In the genomic region with DNA sequence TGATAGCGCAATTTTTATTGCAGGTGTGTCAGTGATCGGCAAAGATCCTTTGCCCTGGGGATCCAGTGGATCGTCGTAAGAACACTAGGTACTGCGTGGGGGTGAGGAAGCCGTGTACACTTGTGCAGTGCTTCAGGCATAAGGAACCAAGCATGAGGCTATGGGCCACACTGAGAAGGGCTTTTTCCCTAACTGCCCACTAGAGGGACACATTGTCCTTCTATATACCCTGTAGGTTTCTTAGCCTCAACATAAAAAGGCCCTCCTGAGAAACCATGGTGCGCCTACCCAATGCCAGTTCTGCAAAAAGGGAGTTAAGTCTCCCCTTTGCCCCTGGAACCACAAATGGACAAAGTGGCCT, we compare ENCODE assay signal across 8 mouse cellular contexts. TPM values are rescaled to one million over a fixed set of nuclear protein-coding genes. Genes with fewer than 3 reads are reported as not detected.
DNase-seq lines count a peak whose midpoint lies in the region; ATAC-seq and TF ChIP-seq lines count a peak whose summit lies in the region.

No protein-coding gene starts in this region.

- H3K4me1 ChIP-seq in G1E (ENCODE audit: insufficient read depth, low read depth, low read length) = peaks cover 2% of the 10 kb centered on the region; the same call in 1 of the 2 replicates
- peaks cover 7% of the 10 kb centered on the region for H3K4me1 ChIP-seq in embryonic facial prominence, embryonic 13.5 days
- no peaks in the 10 kb centered on the region for H3K4me1 ChIP-seq in lung, postnatal 0 days (ENCODE audit: insufficient read depth, low read depth, low read length)

- H3K9ac ChIP-seq in embryonic facial prominence, embryonic 13.5 days = no peak overlapping the region
- H3K9ac ChIP-seq in lung, postnatal 0 days (replicated peaks; ENCODE audit: low read depth) = no peak overlapping the region

- no peak for TF ChIP-seq EP300 in lung, postnatal 0 days (IDR thresholded peaks at IDR 0.05)

- H3K4me3 ChIP-seq in G1E (ENCODE audit: low read depth, low read length) = no peak overlapping the region
- no peak overlapping the region for H3K4me3 ChIP-seq in embryonic facial prominence, embryonic 13.5 days
- no peak overlapping the region for H3K4me3 ChIP-seq in lung, postnatal 0 days (ENCODE audit: low read depth, low read length)

- H3K27me3 ChIP-seq in G1E (ENCODE audit: insufficient read depth, low read length) = no peaks in the 10 kb centered on the region
- H3K27me3 ChIP-seq in embryonic facial prominence, embryonic 13.5 days = peaks cover 15% of the 10 kb centered on the region
- H3K27me3 ChIP-seq in lung, postnatal 0 days (replicated peaks; ENCODE audit: insufficient read depth, low read length) = no peaks in the 10 kb centered on the region

- H3K9me3 ChIP-seq in G1E (replicated peaks) = no peaks in the 10 kb centered on the region
- H3K9me3 ChIP-seq in embryonic facial prominence, embryonic 13.5 days = no peaks in the 10 kb centered on the region
- H3K9me3 ChIP-seq in lung, postnatal 0 days (ENCODE audit: low read length) = no peaks in the 10 kb centered on the region

- no peaks in the 10 kb centered on the region for H3K36me3 ChIP-seq in G1E (replicated peaks)
- H3K36me3 ChIP-seq in embryonic facial prominence, embryonic 13.5 days = no peaks in the 10 kb centered on the region
- H3K36me3 ChIP-seq in lung, postnatal 0 days (ENCODE audit: insufficient read depth, low read length) = no peaks in the 10 kb centered on the region

- peak; percentile 20; the same call in 1 of the 2 replicates for TF ChIP-seq CTCF in G1E (IDR thresholded peaks at IDR 0.05; ENCODE audit: low read depth, low read length)
- TF ChIP-seq CTCF in lung, postnatal 0 days (IDR thresholded peaks at IDR 0.05) = peak; percentile 67

- 38% methylated on average over 7 of the region's 7 CpGs for WGBS in embryonic facial prominence, embryonic 13.5 days
- 33% methylated on average over 7 of the region's 7 CpGs for WGBS in lung, postnatal 0 days

- ATAC-seq in G1E (ENCODE audit: extremely low read depth, insufficient number of reproducible peaks, low FRiP score, poor library complexity, severe bottlenecking) = peak; percentile 46; the same call in 1 of the 2 replicates
- no peak for ATAC-seq in embryonic facial prominence, embryonic 13.5 days (ENCODE audit: insufficient number of reproducible peaks, insufficient read depth, low FRiP score, low TSS enrichment, low read depth)
- peak; percentile 71 to 72 for ATAC-seq in hematopoietic stem cell, adult 5-6 weeks (replicated peaks in 1 of 2; ENCODE audit: insufficient read depth in 1 of 2, low FRiP score in 2 of 2, low TSS enrichment in 1 of 2, low read depth in 1 of 2, poor library complexity in 2 of 2, severe bottlenecking in 2 of 2)
- ATAC-seq in lung, postnatal 0 days = peak; percentile 85
- no peak for ATAC-seq in inflammation-experienced regulatory T-cells, adult 6 months

- peak overlapping the region; percentile 18; the same call in 1 of the 2 replicates for H3K4me2 ChIP-seq in embryonic facial prominence, embryonic 13.5 days
- no peak overlapping the region for H3K4me2 ChIP-seq in lung, postnatal 0 days (replicated peaks; ENCODE audit: low read depth, low read length)

- H3K27ac ChIP-seq in embryonic facial prominence, embryonic 13.5 days = no peak overlapping the region
- no peak overlapping the region for H3K27ac ChIP-seq in lung, postnatal 0 days (ENCODE audit: low read length)

- DNase-seq in B cell, adult 2 months = peak; percentile 32 to 41
- peak; percentile 29 for DNase-seq in G1E (ENCODE audit: low spot score)
- DNase-seq in layer of hippocampus, adult 9-10 months (ENCODE audit: low spot score) = peak; percentile 64
- peak; percentile 89 for DNase-seq in lung, postnatal 0 days (ENCODE audit: low spot score)
- DNase-seq in right cerebral cortex, postnatal 10 days (ENCODE audit: low spot score in 2 of 2) = peak; percentile 80 to 85

RNA-seq across cellular contexts. Expression of a gene that starts 17.0 kb away (rescaled TPM):
- total RNA-seq in G1E (2014; fragmentation: Nextera tagmentation) (not detected in 2 replicates), G1E (2017) (0.11 TPM in 1 of 2 replicates, not detected in the other)
- polyA plus RNA-seq in G1E (2012) = not detected in 2 replicates
- 1.1 TPM in 2 replicates for polyA plus RNA-seq in embryonic facial prominence, embryonic 13.5 days (2015; fragmentation: Nextera tagmentation; extraction: Ambion mirVana)
- 6.9 and 8.9 TPM in 2 replicates for total RNA-seq in hematopoietic stem cell, adult 5-6 weeks (2017)
- 0.20 and 0.21 TPM in 2 replicates for polyA plus RNA-seq in lung, postnatal 0 days (2015; fragmentation: Nextera tagmentation; extraction: Ambion mirVana)
- polyA plus RNA-seq in inflammation-experienced regulatory T-cells, adult 6 months (2017; shearing (Covaris generic)) = 1 to 10 TPM in 2 of 3 experiments, under 1 TPM in 1; 0.83 to 4.8 (median 2.2) TPM

RNA-seq across cellular contexts. Expression of a gene that starts 26.7 kb away (rescaled TPM):
- total RNA-seq in G1E (2014; fragmentation: Nextera tagmentation) (not detected in 2 replicates), G1E (2017) (0.05 TPM in 1 of 2 replicates, not detected in the other)
- not detected in 2 replicates for polyA plus RNA-seq in G1E (2012)
- 0.36 and 0.45 TPM in 2 replicates for polyA plus RNA-seq in embryonic facial prominence, embryonic 13.5 days (2015; fragmentation: Nextera tagmentation; extraction: Ambion mirVana)
- total RNA-seq in hematopoietic stem cell, adult 5-6 weeks (2017) = not detected in 2 replicates
- 0.05 and 0.06 TPM in 2 replicates for polyA plus RNA-seq in lung, postnatal 0 days (2015; fragmentation: Nextera tagmentation; extraction: Ambion mirVana)
- not detected for polyA plus RNA-seq in inflammation-experienced regulatory T-cells, adult 6 months (2017; shearing (Covaris generic))

Comparison
In these comparisons a context has a peak if more than half of its experiments do, and no peak if none do; other contexts are left out.
1. DNase-seq: peak in every context shown above with its lines; median percentile 89 in lung, postnatal 0 days; 82 in right cerebral cortex, postnatal 10 days; 64 in layer of hippocampus, adult 9-10 months; 36 in B cell, adult 2 months; 29 in G1E.
2. ATAC-seq: peak in G1E (single experiment), hematopoietic stem cell, adult 5-6 weeks (2 of 2) and lung, postnatal 0 days (single experiment); none in embryonic facial prominence, embryonic 13.5 days (single experiment) and inflammation-experienced regulatory T-cells, adult 6 months (single experiment).